Mouse (Mus musculus): ENCODE measurements at regions not wholly inside any gene's neighbourhood (a gene's known extent, or its start where the extent isn't known, plus 50 kb on each side); places are given as distances from the start of the nearest gene placed in this dataset.

DNA sequence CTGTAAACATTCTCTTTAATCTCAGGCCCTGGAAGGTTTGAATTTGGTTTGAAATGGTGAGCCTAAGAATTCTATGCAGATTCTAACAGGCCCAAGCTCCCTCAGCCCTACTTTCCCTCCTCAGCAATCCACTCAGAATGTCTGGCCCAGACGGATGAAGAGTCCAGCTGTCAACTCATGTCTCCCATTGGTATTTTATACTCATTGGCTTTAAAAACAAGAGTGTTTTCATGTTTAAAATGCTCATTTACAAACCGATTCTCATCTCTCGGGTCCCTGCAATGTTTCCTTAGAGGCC, 461.4 kb upstream of the BC052040 start:
- no peak for TF ChIP-seq CTCF (IDR thresholded peaks at IDR 0.05; ENCODE audit: low read depth, low read length)
- TF ChIP-seq POLR2AphosphoS5 (IDR thresholded peaks at IDR 0.05; ENCODE audit: insufficient replicate concordance, low read depth, low read length), result no peak
